Mouse (Mus musculus) hindbrain, postnatal 0 days (tissue): ENCODE measurements around the gene Spats2l. TPM values are rescaled to one million over a fixed set of nuclear protein-coding genes. Genes with fewer than 3 reads are reported as not detected.

Experiments used
- ATAC-seq: fragments of 200-750 bp; cut with Nextera tagmentation; 2 replicates; pipeline ENCODE4 v1.8.0; 2017; ENCODE audit warnings: mild to moderate bottlenecking, moderate TSS enrichment, moderate library complexity
- DNase-seq: peaks from one replicate; pipeline ENCODE4 v3.0.0-alpha.2; 2015; ENCODE audit warnings: low spot score
- H3K27ac ChIP-seq: fragments of 300-500 bp; sonication (generic); 2 replicates; pipeline ENCODE4 v1.5.1; 2014; ENCODE audit warnings: mild to moderate bottlenecking
- H3K27me3 ChIP-seq: fragments of 300-500 bp; sonication (generic); 2 replicates; pipeline ENCODE4 v1.6.1; 2014; ENCODE audit warnings: low read length, mixed read lengths; ENCODE audit not compliant: insufficient read depth
- H3K36me3 ChIP-seq: fragments of 300-500 bp; sonication (generic); 2 replicates; pipeline ENCODE4 v1.6.1; 2014; ENCODE audit warnings: low read length, mixed read lengths; ENCODE audit not compliant: insufficient read depth
- H3K4me1 ChIP-seq: fragments of 300-500 bp; sonication (generic); 2 replicates; pipeline ENCODE4 v1.6.1; 2014; ENCODE audit warnings: antibody characterized with exemption, low read length, mixed read lengths; ENCODE audit not compliant: insufficient read depth
- H3K4me2 ChIP-seq: fragments of 300-500 bp; sonication (generic); 2 replicates; pipeline ENCODE4 v1.6.1; 2014; ENCODE audit warnings: low read depth, mild to moderate bottlenecking, low read length, moderate library complexity, mixed read lengths
- H3K4me3 ChIP-seq: fragments of 300-500 bp; sonication (generic); 2 replicates; pipeline ENCODE4 v1.5.1; 2014; ENCODE audit warnings: low read length
- H3K9ac ChIP-seq: fragments of 300-500 bp; sonication (generic); replicated peaks from 2 replicates; pipeline ENCODE4 v1.6.1; 2014; ENCODE audit warnings: mild to moderate bottlenecking, low read length, moderate library complexity, mixed read lengths
- H3K9me3 ChIP-seq: fragments of 300-500 bp; sonication (generic); 2 replicates; pipeline ENCODE4 v1.6.1; 2016; ENCODE audit warnings: low read length, mixed read lengths
- CTCF ChIP-seq: IDR thresholded peaks from 2 replicates; pipeline ENCODE4 v1.5.1; 2016; ENCODE audit warnings: antibody characterized with exemption, control low read depth, low read depth
- WGBS: fragments of 180-500 bp; shearing (Covaris S2); extraction: QIAGEN DNeasy Blood & Tissue Kit; methylation state at CpG from one replicate; pipeline ENCODE4 v1.1.7; 2014; 5-methylcytosine and 5-hydroxymethylcytosine counted together
- polyA plus RNA-seq: library from polyadenylated mRNA; unstranded; fragments of >200 nt; fragmentation: Nextera tagmentation; extraction: Ambion mirVana; gene quantifications from 2 replicates; pipeline ENCODE4 v1.2.1, GENCODE M21; 2015
- total RNA-seq: library from RNA; depleted of rRNA; stranded (reverse); fragments of >200 nt; gene quantifications from 2 replicates; pipeline ENCODE4 v1.2.3, GENCODE M21; 2014

Gene Spats2l
- total and polyA plus RNA-seq, 2 experiments from 2014 or later = 28.3 to 69.2 TPM

- DNase-seq (no peak), ATAC-seq (no peak)
- no peak overlapping the region for H3K27ac ChIP-seq
- no peak overlapping the region for H3K4me2 ChIP-seq
- H3K27me3 ChIP-seq = no peaks in the 10 kb centered on the region
- no peak overlapping the region for H3K4me3 ChIP-seq
- TF ChIP-seq CTCF = no peak
- H3K4me1 ChIP-seq = no peaks in the 10 kb centered on the region
- H3K9me3 ChIP-seq = no peaks in the 10 kb centered on the region
- H3K9ac ChIP-seq = no peak overlapping the region
- peaks cover 9% of the 10 kb centered on the region; the same call in 1 of the 2 replicates for H3K36me3 ChIP-seq
- WGBS = 81% methylated on average over 7 of the region's 7 CpGs
These were observed 129.8 kb downstream of the Spats2l start for GRCm38 (mm10) chr1:57903793-57904192.

- no peak overlapping the region for H3K9ac ChIP-seq
- no peak for DNase-seq
- 81% methylated on average over 3 of the region's 3 CpGs for WGBS
- no peak overlapping the region for H3K4me3 ChIP-seq
- no peak overlapping the region for H3K27ac ChIP-seq
- peaks cover 9% of the 10 kb centered on the region; the same call in 1 of the 2 replicates for H3K36me3 ChIP-seq
- no peak for ATAC-seq
- no peaks in the 10 kb centered on the region for H3K27me3 ChIP-seq
- no peaks in the 10 kb centered on the region for H3K9me3 ChIP-seq
- TF ChIP-seq CTCF = no peak
- H3K4me2 ChIP-seq = no peak overlapping the region
- H3K4me1 ChIP-seq = no peaks in the 10 kb centered on the region
These were observed 131.9 kb downstream of the Spats2l start for GRCm38 (mm10) chr1:57905912-57906311.

- no peak for TF ChIP-seq CTCF
- H3K9ac ChIP-seq = no peak overlapping the region
- no peak for DNase-seq
These were observed 132.3 kb downstream of the Spats2l start for GRCm38 (mm10) chr1:57906312-57906711.

GRCm38 (mm10) chr1:57911561-57911960 lies 137.6 kb downstream of the Spats2l start:
- Histone ChIP-seq H3K9me3 (no peaks in the 10 kb centered on the region), H3K4me2 (no peak overlapping the region), H3K27ac (no peak overlapping the region), H3K27me3 (no peaks in the 10 kb centered on the region), H3K9ac (no peak overlapping the region), H3K4me1 (no peaks in the 10 kb centered on the region), H3K36me3 (no peaks in the 10 kb centered on the region; the same call in 1 of the 2 replicates), H3K4me3 (no peak overlapping the region)
- WGBS = 77% methylated on average over 6 of the region's 6 CpGs
- TF ChIP-seq CTCF = no peak
- DNase-seq = no peak
- no peak for ATAC-seq

More at GRCm38 (mm10) chr1:57906312-57906711, 132.3 kb downstream of the Spats2l start:
- H3K36me3 ChIP-seq = peaks cover 9% of the 10 kb centered on the region; the same call in 1 of the 2 replicates
- H3K4me2 ChIP-seq = no peak overlapping the region
- no peaks in the 10 kb centered on the region for H3K4me1 ChIP-seq
- no peak overlapping the region for H3K27ac ChIP-seq
- H3K4me3 ChIP-seq = no peak overlapping the region
- no peaks in the 10 kb centered on the region for H3K9me3 ChIP-seq
- H3K27me3 ChIP-seq = no peaks in the 10 kb centered on the region
- ATAC-seq = no peak

- Histone ChIP-seq H3K27me3 (no peaks in the 10 kb centered on the region), H3K4me1 (no peaks in the 10 kb centered on the region), H3K36me3 (0 out of 2 replicates have a peak, but pooled peaks cover 4% of the 10 kb centered on the region), H3K4me2 (no peak overlapping the region), H3K27ac (no peak overlapping the region), H3K9ac (no peak overlapping the region), H3K9me3 (no peaks in the 10 kb centered on the region), H3K4me3 (no peak overlapping the region)
- ATAC-seq (no peak), DNase-seq (no peak)
- 92% methylated on average over 5 of the region's 5 CpGs for WGBS
- no peak for TF ChIP-seq CTCF
These were observed 143.4 kb downstream of the Spats2l start for GRCm38 (mm10) chr1:57917342-57917741.

- Histone ChIP-seq H3K27me3 (no peaks in the 10 kb centered on the region), H3K9ac (no peak overlapping the region), H3K9me3 (no peaks in the 10 kb centered on the region), H3K27ac (no peak overlapping the region), H3K4me1 (no peaks in the 10 kb centered on the region), H3K36me3 (0 out of 2 replicates have a peak, but pooled peaks cover 4% of the 10 kb centered on the region), H3K4me2 (no peak overlapping the region), H3K4me3 (no peak overlapping the region)
- WGBS = 52% methylated on average over 4 of the region's 4 CpGs
- no peak for TF ChIP-seq CTCF
- DNase-seq = peak; percentile 22
- ATAC-seq = peak; percentile 49
These were observed 144.6 kb downstream of the Spats2l start for GRCm38 (mm10) chr1:57918567-57918966.

GRCm38 (mm10) chr1:57934287-57934686 lies 160.3 kb downstream of the Spats2l start:
- ATAC-seq (no peak), DNase-seq (no peak)
- no peaks in the 10 kb centered on the region for H3K27me3 ChIP-seq
- H3K4me1 ChIP-seq = no peaks in the 10 kb centered on the region
- H3K4me3 ChIP-seq = no peak overlapping the region
- 42% methylated on average over 1 of the region's 1 CpGs for WGBS
- peak; percentile 34 for TF ChIP-seq CTCF
- no peaks in the 10 kb centered on the region for H3K9me3 ChIP-seq
- no peaks in the 10 kb centered on the region for H3K36me3 ChIP-seq
- no peak overlapping the region for H3K27ac ChIP-seq
- no peak overlapping the region for H3K4me2 ChIP-seq
- H3K9ac ChIP-seq = no peak overlapping the region
